Mouse (Mus musculus) olfactory bulb, adult 2 months (tissue): Measurements from ENCODE around the gene Ccdc127.

ENCODE experiments used
- CTCF ChIP-seq: fragments of 200-500 bp; IDR thresholded peaks from 2 replicates; pipeline ENCODE4 v1.5.1; 2012; ENCODE audit warnings: low read depth, mild to moderate bottlenecking, low read length, moderate library complexity; ENCODE audit not compliant: insufficient read depth
- POLR2A ChIP-seq: fragments of 200-500 bp; IDR thresholded peaks from 2 replicates; pipeline ENCODE4 v1.6.1; 2012; ENCODE audit warnings: mild to moderate bottlenecking, low read depth, low read length, moderate library complexity; ENCODE audit not compliant: insufficient read depth

GRCm38 (mm10) chr13:74363176-74363858 lies 13.2 kb downstream of the Ccdc127 start:
- no peak for TF ChIP-seq CTCF
- TF ChIP-seq POLR2A, result no peak
